Mouse (Mus musculus): Measurements from ENCODE around the gene 4930451I11Rik. TPM values are rescaled to one million over a fixed set of nuclear protein-coding genes. Genes with fewer than 3 reads are reported as not detected.

Gene 4930451I11Rik
- polyA plus RNA-seq, 1 experiment = 114 TPM

DNA sequence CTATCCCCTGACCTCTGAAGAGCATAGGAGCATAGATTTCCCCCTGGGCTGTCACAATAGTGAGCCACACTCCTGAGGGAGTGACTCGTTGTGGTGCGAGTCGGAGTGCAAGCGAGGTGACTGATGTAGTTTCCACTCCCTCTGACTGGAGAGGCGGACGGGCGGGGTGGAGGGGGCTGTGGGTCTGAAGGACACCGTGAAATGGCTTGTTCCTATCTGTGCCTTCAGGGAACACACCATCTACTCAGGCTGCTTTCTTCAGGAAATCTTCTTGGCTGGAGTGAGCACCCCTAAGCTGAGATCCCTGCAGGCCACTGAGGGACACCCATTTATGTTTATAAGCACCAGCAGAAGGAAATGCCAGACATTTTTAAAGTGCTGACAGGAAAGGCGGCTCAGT is 8.7 kb downstream of the 4930451I11Rik start:
- Histone ChIP-seq H3K27ac (ENCODE audit: control insufficient read depth, insufficient read depth, low read depth, low read length) (no peak overlapping the region), H3K4me3 (ENCODE audit: control insufficient read depth, low read depth, low read length) (no peak overlapping the region), H3K27me3 (ENCODE audit: control insufficient read depth, insufficient read depth, low read length) (no peaks in the 10 kb centered on the region), H3K36me3 (ENCODE audit: control insufficient read depth, insufficient read depth, low read length) (no peaks in the 10 kb centered on the region), H3K4me1 (ENCODE audit: control insufficient read depth, insufficient read depth, low read length) (peaks cover 4% of the 10 kb centered on the region)
- TF ChIP-seq POLR2A (IDR thresholded peaks at IDR 0.05; ENCODE audit: control insufficient read depth, low read depth, low read length) (no peak), CTCF (IDR thresholded peaks at IDR 0.05; ENCODE audit: control insufficient read depth, insufficient read depth, insufficient replicate concordance, low read depth, low read length) (no peak)

DNA sequence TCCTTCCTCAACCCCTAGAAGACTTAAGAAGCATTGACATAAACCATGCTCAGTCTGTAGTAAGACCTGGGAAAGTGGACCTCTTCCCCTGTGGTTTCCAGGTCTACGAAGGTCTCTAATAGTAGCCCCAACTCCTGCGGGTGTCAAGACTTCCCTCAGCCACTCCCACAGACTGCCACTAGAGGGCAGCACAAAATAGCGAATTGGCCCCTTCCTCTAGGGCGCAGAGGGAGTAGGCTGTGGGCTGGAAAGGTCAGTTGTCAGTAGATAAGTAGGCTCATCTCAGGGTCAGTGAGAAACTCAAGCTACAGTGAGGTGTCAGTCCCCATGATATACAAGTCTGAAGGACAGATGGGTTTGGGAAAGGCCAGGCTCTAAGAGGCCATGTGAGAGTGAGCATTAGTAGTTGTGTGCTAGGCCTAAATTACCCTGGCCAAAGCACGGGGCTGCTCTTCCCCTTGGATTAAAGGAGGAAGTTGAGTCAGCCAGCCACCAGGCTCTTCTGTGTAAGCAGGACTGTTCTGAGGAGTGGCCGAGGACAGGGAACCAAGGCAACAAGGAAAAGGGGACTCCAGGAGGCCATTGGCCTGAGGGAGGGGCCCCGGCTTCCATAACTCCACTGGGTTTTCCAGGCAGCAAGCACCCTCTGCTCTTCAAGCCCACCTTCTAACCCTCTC is 9.5 kb downstream of the 4930451I11Rik start:
- no peak for TF ChIP-seq POLR2A (IDR thresholded peaks at IDR 0.05; ENCODE audit: control insufficient read depth, low read depth, low read length)
- TF ChIP-seq CTCF (IDR thresholded peaks at IDR 0.05; ENCODE audit: control insufficient read depth, insufficient read depth, insufficient replicate concordance, low read depth, low read length) = peak; percentile 93
- no peak overlapping the region for H3K27ac ChIP-seq (ENCODE audit: control insufficient read depth, insufficient read depth, low read depth, low read length)
- H3K4me1 ChIP-seq (ENCODE audit: control insufficient read depth, insufficient read depth, low read length) = peaks cover 4% of the 10 kb centered on the region
- no peaks in the 10 kb centered on the region for H3K36me3 ChIP-seq (ENCODE audit: control insufficient read depth, insufficient read depth, low read length)
- no peak overlapping the region for H3K4me3 ChIP-seq (ENCODE audit: control insufficient read depth, low read depth, low read length)
- H3K27me3 ChIP-seq (ENCODE audit: control insufficient read depth, insufficient read depth, low read length) = no peaks in the 10 kb centered on the region

DNA sequence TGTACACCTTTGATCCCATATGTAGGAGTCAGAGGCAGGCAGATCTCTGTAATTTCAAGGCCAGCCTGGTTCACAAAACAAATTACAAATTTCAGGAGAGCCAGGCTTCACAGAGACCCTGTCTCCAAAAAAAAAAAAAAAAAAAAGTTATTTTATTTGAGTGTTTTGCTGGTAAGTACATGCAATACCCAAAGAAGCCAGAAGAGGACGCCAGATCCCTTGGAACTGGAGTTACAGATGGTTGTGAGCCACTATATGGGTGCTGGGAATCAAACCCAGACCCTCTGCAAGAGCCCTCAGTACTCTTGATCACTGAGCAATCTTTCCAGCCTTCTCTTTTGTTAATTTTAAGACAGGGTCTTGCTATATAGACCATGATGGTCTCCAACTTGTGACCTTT is 12.6 kb downstream of the 4930451I11Rik start:
- Histone ChIP-seq H3K36me3 (ENCODE audit: control insufficient read depth, insufficient read depth, low read length) (no peaks in the 10 kb centered on the region), H3K4me3 (ENCODE audit: control insufficient read depth, low read depth, low read length) (no peak overlapping the region), H3K27ac (ENCODE audit: control insufficient read depth, insufficient read depth, low read depth, low read length) (no peak overlapping the region), H3K27me3 (ENCODE audit: control insufficient read depth, insufficient read depth, low read length) (no peaks in the 10 kb centered on the region), H3K4me1 (ENCODE audit: control insufficient read depth, insufficient read depth, low read length) (peaks cover 2% of the 10 kb centered on the region; the same call in 1 of the 2 replicates)
- no peak for TF ChIP-seq CTCF (IDR thresholded peaks at IDR 0.05; ENCODE audit: control insufficient read depth, insufficient read depth, insufficient replicate concordance, low read depth, low read length)
- no peak for TF ChIP-seq POLR2A (IDR thresholded peaks at IDR 0.05; ENCODE audit: control insufficient read depth, low read depth, low read length)

DNA sequence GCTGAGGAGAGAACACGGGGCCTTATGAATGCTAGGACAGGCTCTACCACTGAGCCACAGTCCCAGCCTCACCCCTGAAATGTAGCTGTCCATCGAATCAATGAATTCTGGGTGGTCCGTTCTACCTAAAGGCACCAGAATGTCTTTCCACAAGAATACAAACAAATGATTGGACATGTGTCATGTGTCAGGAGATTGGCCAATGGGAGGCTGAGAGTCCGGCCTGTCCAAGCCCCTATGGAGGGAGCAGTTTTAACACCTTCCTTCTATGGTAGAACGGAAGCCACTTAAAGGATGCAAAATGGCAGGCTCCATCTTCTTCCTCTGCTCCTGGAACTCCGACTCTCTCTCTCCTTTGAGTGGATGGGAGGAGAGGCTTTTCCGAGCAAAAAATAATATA is 13.8 kb downstream of the 4930451I11Rik start:
- Histone ChIP-seq H3K4me1 (ENCODE audit: control insufficient read depth, insufficient read depth, low read length) (peaks cover 2% of the 10 kb centered on the region; the same call in 1 of the 2 replicates), H3K36me3 (ENCODE audit: control insufficient read depth, insufficient read depth, low read length) (no peaks in the 10 kb centered on the region), H3K4me3 (ENCODE audit: control insufficient read depth, low read depth, low read length) (no peak overlapping the region), H3K27me3 (ENCODE audit: control insufficient read depth, insufficient read depth, low read length) (no peaks in the 10 kb centered on the region), H3K27ac (ENCODE audit: control insufficient read depth, insufficient read depth, low read depth, low read length) (no peak overlapping the region)
- no peak for TF ChIP-seq POLR2A (IDR thresholded peaks at IDR 0.05; ENCODE audit: control insufficient read depth, low read depth, low read length)
- no peak for TF ChIP-seq CTCF (IDR thresholded peaks at IDR 0.05; ENCODE audit: control insufficient read depth, insufficient read depth, insufficient replicate concordance, low read depth, low read length)

DNA sequence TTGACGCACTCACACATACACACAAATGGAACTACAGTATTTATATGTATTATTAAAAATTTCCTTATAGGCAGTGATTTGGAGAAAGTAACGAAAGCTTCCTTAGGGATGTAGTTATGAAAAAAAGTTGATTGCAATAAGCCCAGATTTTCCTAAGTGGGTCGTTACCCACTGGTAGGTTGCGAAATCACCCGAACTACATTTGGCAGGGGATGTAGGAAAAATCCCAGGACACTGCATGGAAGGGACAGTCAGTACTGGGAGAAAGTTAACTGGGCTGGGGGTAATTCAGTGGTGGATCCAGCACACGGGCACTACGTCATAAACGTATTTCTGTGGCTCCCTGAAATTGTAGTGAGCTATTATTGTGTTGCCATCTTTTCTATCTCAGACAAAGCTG is 14.9 kb downstream of the 4930451I11Rik start:
- H3K4me3 ChIP-seq (ENCODE audit: control insufficient read depth, low read depth, low read length) = no peak overlapping the region
- H3K27me3 ChIP-seq (ENCODE audit: control insufficient read depth, insufficient read depth, low read length) = no peaks in the 10 kb centered on the region
- TF ChIP-seq POLR2A (IDR thresholded peaks at IDR 0.05; ENCODE audit: control insufficient read depth, low read depth, low read length) (no peak), CTCF (IDR thresholded peaks at IDR 0.05; ENCODE audit: control insufficient read depth, insufficient read depth, insufficient replicate concordance, low read depth, low read length) (no peak)
- H3K4me1 ChIP-seq (ENCODE audit: control insufficient read depth, insufficient read depth, low read length) = no peaks in the 10 kb centered on the region
- no peaks in the 10 kb centered on the region for H3K36me3 ChIP-seq (ENCODE audit: control insufficient read depth, insufficient read depth, low read length)
- H3K27ac ChIP-seq (ENCODE audit: control insufficient read depth, insufficient read depth, low read depth, low read length) = no peak overlapping the region

DNA sequence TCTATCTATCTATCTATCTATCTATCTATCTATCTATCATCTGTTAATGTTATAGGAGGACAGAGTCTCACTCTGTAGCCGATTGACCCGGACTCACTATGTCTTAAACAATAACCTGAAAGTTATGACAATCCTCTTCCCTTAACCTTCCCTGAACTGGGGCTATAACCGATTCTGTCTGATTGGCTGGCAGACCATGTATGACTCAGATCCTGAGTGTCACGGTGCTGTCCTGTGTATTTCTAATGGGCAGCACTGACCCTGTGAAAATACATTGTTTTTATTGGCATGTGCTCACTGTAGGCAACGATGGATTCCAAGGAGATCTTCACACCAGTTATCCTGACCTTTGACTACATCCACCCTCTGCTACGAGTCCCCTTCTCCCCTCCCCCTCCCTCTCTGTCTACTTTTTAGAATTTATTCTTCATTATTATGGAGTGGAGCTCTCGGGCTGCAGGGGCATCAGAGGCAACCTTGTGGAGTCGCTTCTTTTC is 15.7 kb downstream of the 4930451I11Rik start:
- no peak overlapping the region for H3K4me3 ChIP-seq (ENCODE audit: control insufficient read depth, low read depth, low read length)
- H3K36me3 ChIP-seq (ENCODE audit: control insufficient read depth, insufficient read depth, low read length) = no peaks in the 10 kb centered on the region
- H3K4me1 ChIP-seq (ENCODE audit: control insufficient read depth, insufficient read depth, low read length) = no peaks in the 10 kb centered on the region
- H3K27me3 ChIP-seq (ENCODE audit: control insufficient read depth, insufficient read depth, low read length) = no peaks in the 10 kb centered on the region
- no peak overlapping the region for H3K27ac ChIP-seq (ENCODE audit: control insufficient read depth, insufficient read depth, low read depth, low read length)
- TF ChIP-seq CTCF (IDR thresholded peaks at IDR 0.05; ENCODE audit: control insufficient read depth, insufficient read depth, insufficient replicate concordance, low read depth, low read length) = no peak
- TF ChIP-seq POLR2A (IDR thresholded peaks at IDR 0.05; ENCODE audit: control insufficient read depth, low read depth, low read length) = no peak

DNA sequence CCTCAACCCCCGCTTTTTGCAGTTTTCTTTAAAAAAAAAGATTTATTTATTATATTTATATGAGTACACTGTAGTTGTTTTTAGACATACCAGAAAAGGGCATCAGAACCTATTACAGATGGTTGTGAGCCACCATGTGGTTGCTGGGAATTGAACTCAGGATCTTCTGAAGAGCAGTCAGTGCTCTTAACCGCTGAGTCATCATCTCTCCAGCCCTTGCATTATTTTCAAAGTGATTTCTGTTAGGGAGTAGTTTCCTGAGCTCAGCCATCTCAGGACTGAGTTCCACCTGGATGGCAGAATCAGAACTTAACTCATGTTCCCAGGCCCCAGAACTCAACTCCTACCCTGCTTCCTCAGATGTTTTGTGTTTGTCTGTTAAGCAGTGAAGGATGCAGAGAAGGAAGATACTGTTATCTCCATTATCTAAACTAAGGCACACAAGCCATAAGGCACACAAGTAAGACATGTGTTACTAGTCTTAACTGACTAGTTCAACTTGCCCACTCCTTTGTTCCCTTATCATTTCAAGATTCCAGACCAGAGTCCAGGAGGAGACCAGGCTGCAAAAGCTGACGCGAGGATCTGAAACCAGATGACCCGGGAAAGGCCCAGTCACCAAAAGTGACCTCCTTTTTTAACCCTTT is 21.6 kb downstream of the 4930451I11Rik start:
- Histone ChIP-seq H3K27ac (ENCODE audit: control insufficient read depth, insufficient read depth, low read depth, low read length) (no peak overlapping the region), H3K36me3 (ENCODE audit: control insufficient read depth, insufficient read depth, low read length) (no peaks in the 10 kb centered on the region), H3K4me3 (ENCODE audit: control insufficient read depth, low read depth, low read length) (no peak overlapping the region), H3K27me3 (ENCODE audit: control insufficient read depth, insufficient read depth, low read length) (no peaks in the 10 kb centered on the region), H3K4me1 (ENCODE audit: control insufficient read depth, insufficient read depth, low read length) (peaks cover 13% of the 10 kb centered on the region)
- TF ChIP-seq POLR2A (IDR thresholded peaks at IDR 0.05; ENCODE audit: control insufficient read depth, low read depth, low read length) (no peak), CTCF (IDR thresholded peaks at IDR 0.05; ENCODE audit: control insufficient read depth, insufficient read depth, insufficient replicate concordance, low read depth, low read length) (no peak)
